ENCODE assay signal across 7 mouse cellular contexts in genomic region chr6:121111448-121112055, GRCm38 (mm10). TPM values are rescaled to one million over a fixed set of nuclear protein-coding genes. Genes with fewer than 3 reads are reported as not detected.
DNase-seq lines count a peak whose midpoint lies in the region; ATAC-seq and TF ChIP-seq lines count a peak whose summit lies in the region.

No protein-coding gene starts in this region.

- peak overlapping the region; percentile 68 for H3K27ac ChIP-seq in lung, embryonic 15.5 days
- peak overlapping the region; percentile 91 to 94 for H3K27ac ChIP-seq in heart, embryonic 14.5 days (replicated peaks in 1 of 2; ENCODE audit: control insufficient read depth in 1 of 2, insufficient read depth in 1 of 2, low read depth in 2 of 2, low read length in 2 of 2)

- H3K4me3 ChIP-seq in lung, embryonic 15.5 days = no peak overlapping the region
- H3K4me3 ChIP-seq in lung, adult 2 months (replicated peaks; ENCODE audit: extremely low read depth, low read depth, low read length) = no peak overlapping the region
- H3K4me3 ChIP-seq in heart, embryonic 14.5 days (ENCODE audit: control insufficient read depth in 1 of 2, insufficient read depth in 1 of 2, low read depth in 1 of 2, low read length in 2 of 2) = no peak overlapping the region

- peak; percentile 12; the same call in 1 of the 2 replicates for ATAC-seq in lung, embryonic 15.5 days (ENCODE audit: borderline replicate concordance, extremely low read depth, low FRiP score, low TSS enrichment)
- no peak; the same call in 1 of the 2 replicates for ATAC-seq in heart, embryonic 14.5 days (ENCODE audit: insufficient number of reproducible peaks, insufficient read depth, low FRiP score, low read depth)
- peak; percentile 39 for ATAC-seq in megakaryocyte-erythroid progenitor cell, adult 5-6 weeks (replicated peaks; ENCODE audit: low FRiP score, low TSS enrichment, poor library complexity, severe bottlenecking)
- ATAC-seq in granulocyte monocyte progenitor cell, adult 5-6 weeks (replicated peaks; ENCODE audit: poor library complexity, severe bottlenecking) = no peak

- no peak for TF ChIP-seq POLR2A in lung, adult 2 months (IDR thresholded peaks at IDR 0.05; ENCODE audit: borderline replicate concordance, extremely low read depth, low read depth, low read length)

- H3K4me1 ChIP-seq in lung, embryonic 15.5 days = peaks cover 34% of the 10 kb centered on the region
- no peaks in the 10 kb centered on the region for H3K4me1 ChIP-seq in lung, adult 2 months (ENCODE audit: control insufficient read depth, insufficient read depth, low read length)
- peaks cover 13 to 29% of the 10 kb centered on the region in 2 experiments for H3K4me1 ChIP-seq in heart, embryonic 14.5 days (ENCODE audit: control insufficient read depth in 2 of 2, insufficient read depth in 2 of 2, low read length in 2 of 2)

- no peak for DNase-seq in lung, adult 2 months
- DNase-seq in c-Kit-positive CD71-positive TER-119-negative erythroid progenitor cells, embryonic 14.5 days (ENCODE audit: low read depth) = peak; percentile 85
- DNase-seq in adipocyte (ENCODE audit: low spot score) = no peak

- no peak for TF ChIP-seq CTCF in lung, adult 2 months (IDR thresholded peaks at IDR 0.05; ENCODE audit: insufficient read depth, low read length)

- 40% methylated on average over 10 of the region's 10 CpGs for WGBS in lung, embryonic 15.5 days
- 55% methylated on average over 10 of the region's 10 CpGs for WGBS in lung, adult 2 months
- WGBS in heart, embryonic 14.5 days = 16% methylated on average over 10 of the region's 10 CpGs

- H3K27me3 ChIP-seq in lung, embryonic 15.5 days = no peaks in the 10 kb centered on the region
- no peaks in the 10 kb centered on the region for H3K27me3 ChIP-seq in heart, embryonic 14.5 days (ENCODE audit: control insufficient read depth, insufficient read depth, low read length)

- H3K4me2 ChIP-seq in lung, embryonic 15.5 days = 0 out of 2 replicates have a peak overlapping the region, but pooled peaks have one; percentile 1
- peak overlapping the region; percentile 67 for H3K4me2 ChIP-seq in heart, embryonic 14.5 days (ENCODE audit: low read length)

- no peaks in the 10 kb centered on the region for H3K9me3 ChIP-seq in lung, embryonic 15.5 days
- H3K9me3 ChIP-seq in heart, embryonic 14.5 days (ENCODE audit: control insufficient read depth, low read length) = no peaks in the 10 kb centered on the region

- H3K36me3 ChIP-seq in lung, embryonic 15.5 days = 0 out of 2 replicates have a peak, but pooled peaks cover 9% of the 10 kb centered on the region
- H3K36me3 ChIP-seq in heart, embryonic 14.5 days (ENCODE audit: control insufficient read depth, insufficient read depth, low read length) = peaks cover 10% of the 10 kb centered on the region

- H3K9ac ChIP-seq in lung, embryonic 15.5 days = no peak overlapping the region
- H3K9ac ChIP-seq in heart, embryonic 14.5 days (ENCODE audit: low read length) = peak overlapping the region; percentile 53

RNA-seq across cellular contexts. Expression of gene Mical3, which starts 19.2 kb away (rescaled TPM):
- 17.6 and 20.0 TPM in 2 replicates for polyA plus RNA-seq in lung, embryonic 15.5 days (2015; fragmentation: Nextera tagmentation; extraction: Ambion mirVana)
- polyA plus RNA-seq in lung, adult 2 months (2012; rRNA removed) = 17.8 and 24.3 TPM in 2 replicates
- polyA plus RNA-seq in heart, embryonic 14.5 days (2014; fragmentation: Nextera tagmentation; extraction: Ambion mirVana) = 41.3 and 46.2 TPM in 2 replicates
- total RNA-seq in megakaryocyte-erythroid progenitor cell, adult 5-6 weeks (2014; fragmentation: Nextera tagmentation) = 77.2 and 89.3 TPM in 2 replicates
- total RNA-seq in megakaryocyte-erythroid progenitor cell, adult 5-6 weeks (2017) = 23.6 and 26.4 TPM in 2 replicates
- 10.7 and 11.2 TPM in 2 replicates for total RNA-seq in granulocyte monocyte progenitor cell, adult 5-6 weeks (2014; fragmentation: Nextera tagmentation)
- total RNA-seq in granulocyte monocyte progenitor cell, adult 5-6 weeks (2017) = 5.6 and 6.4 TPM in 2 replicates

Comparison
In these comparisons a context has a peak if more than half of its experiments do, and no peak if none do; other contexts are left out.
1. ATAC-seq: peak in lung, embryonic 15.5 days (single experiment) and megakaryocyte-erythroid progenitor cell, adult 5-6 weeks (single experiment); none in heart, embryonic 14.5 days (single experiment) and granulocyte monocyte progenitor cell, adult 5-6 weeks (single experiment).